Mouse (Mus musculus) forebrain, embryonic 16.5 days (tissue): ENCODE results near the gene Tpm3. TPM values are rescaled to one million over a fixed set of nuclear protein-coding genes. Genes with fewer than 3 reads are reported as not detected.

Experiments used
- ATAC-seq: fragments of 200-750 bp; cut with Nextera tagmentation; 2 replicates; pipeline ENCODE4 v1.8.0; 2017; ENCODE audit warnings: mild to moderate bottlenecking, moderate library complexity
- H3K27ac ChIP-seq: fragments of 300-500 bp; sonication (generic); 2 replicates; pipeline ENCODE4 v1.5.1; 2014; ENCODE audit warnings: low read length, control low read depth
- H3K27me3 ChIP-seq: fragments of 300-500 bp; sonication (generic); replicated peaks from 2 replicates; pipeline ENCODE4 v1.6.1; 2014; ENCODE audit warnings: low read length; ENCODE audit not compliant: control insufficient read depth, insufficient read depth
- H3K36me3 ChIP-seq: fragments of 300-500 bp; sonication (generic); 2 replicates; pipeline ENCODE4 v1.6.1; 2014; ENCODE audit not compliant: control insufficient read depth, insufficient read depth
- H3K4me1 ChIP-seq: fragments of 300-500 bp; sonication (generic); replicated peaks from 2 replicates; pipeline ENCODE4 v1.6.1; 2014; ENCODE audit warnings: low read length; ENCODE audit not compliant: control insufficient read depth, insufficient read depth
- H3K4me2 ChIP-seq: fragments of 300-500 bp; sonication (generic); 2 replicates; pipeline ENCODE4 v1.6.1; 2014; ENCODE audit warnings: mild to moderate bottlenecking, low read length, control low read depth
- H3K4me3 ChIP-seq: fragments of 300-500 bp; sonication (generic); replicated peaks from 2 replicates; pipeline ENCODE4 v1.5.1; 2014; ENCODE audit warnings: mild to moderate bottlenecking, low read length, control low read depth
- H3K9ac ChIP-seq: fragments of 300-500 bp; sonication (generic); replicated peaks from 2 replicates; pipeline ENCODE4 v1.6.1; 2014; ENCODE audit warnings: low read depth, low read length, control low read depth
- H3K9me3 ChIP-seq: fragments of 300-500 bp; sonication (generic); 2 replicates; pipeline ENCODE4 v1.6.1; 2016; ENCODE audit warnings: low read length; ENCODE audit not compliant: control insufficient read depth
- WGBS: fragments of 180-500 bp; shearing (Covaris S2); extraction: QIAGEN DNeasy Blood & Tissue Kit; methylation state at CpG from one replicate; pipeline ENCODE4 v1.1.7; 2014; 5-methylcytosine and 5-hydroxymethylcytosine counted together
- polyA plus RNA-seq: library from polyadenylated mRNA; unstranded; fragments of >200 nt; fragmentation: Nextera tagmentation; extraction: Ambion mirVana; gene quantifications from 2 replicates; pipeline ENCODE4 v1.2.1, GENCODE M21; 2015

Tpm3 gene
- polyA plus RNA-seq: 471 and 509 TPM in 2 replicates

DNA sequence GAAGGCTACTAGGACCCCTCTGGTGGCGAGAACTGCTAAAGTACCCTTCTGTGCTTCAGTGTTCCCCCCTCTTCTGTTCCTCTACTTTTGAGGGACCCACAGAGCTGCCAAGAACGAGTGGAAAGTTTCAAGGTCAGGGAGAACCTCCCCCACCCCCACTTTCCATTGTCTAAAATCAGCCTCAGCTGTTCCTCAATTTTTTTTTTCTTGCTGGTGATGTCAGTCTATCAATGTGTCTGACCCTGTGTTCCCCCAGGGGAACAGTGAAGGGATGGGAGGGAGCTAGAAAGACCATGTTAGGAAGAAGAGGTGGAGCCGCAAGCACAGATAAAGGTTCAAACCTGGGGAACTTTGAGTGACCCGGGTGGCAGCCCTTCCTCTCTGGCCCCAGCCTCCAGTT, at the start of gene Tpm3:
Gene Tpm3 (plus strand): TSS at position 356 of the 400 bp plus-strand sequence.
- Histone ChIP-seq H3K9me3 (no peaks in the 10 kb centered on the region), H3K4me3 (no peak within 1 kb of the TSS), H3K9ac (no peak within 1 kb of the TSS), H3K4me1 (0 out of 2 replicates have a peak, but pooled peaks cover 2% of the 10 kb centered on the region), H3K27me3 (no peaks in the 10 kb centered on the region), H3K36me3 (no peaks in the 10 kb centered on the region), H3K4me2 (no peak within 1 kb of the TSS), H3K27ac (no peak within 1 kb of the TSS)
- ATAC-seq: no peak
- WGBS: 71% methylated on average over 4 of the region's 4 CpGs

DNA sequence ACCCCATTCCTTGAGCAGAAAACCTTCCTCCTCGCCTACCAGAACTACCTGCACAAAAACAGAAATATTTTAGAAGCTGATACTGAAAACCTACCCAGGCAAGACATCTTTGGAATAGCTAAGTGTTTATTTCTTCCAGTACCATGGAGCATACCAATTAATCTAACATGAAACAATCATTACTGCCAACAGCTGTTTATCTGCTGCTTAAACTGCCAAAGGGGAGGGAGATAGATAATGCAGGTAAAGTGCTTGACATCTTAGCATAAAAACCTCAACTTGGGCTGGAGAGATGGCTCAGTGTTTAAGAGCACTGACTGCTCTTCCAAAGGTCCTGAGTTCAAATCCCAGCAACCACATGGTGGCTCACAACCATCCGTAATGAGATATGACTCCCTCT, 37.8 kb upstream of the Tpm3 start:
- Histone ChIP-seq H3K4me3 (no peak overlapping the region), H3K4me1 (no peaks in the 10 kb centered on the region), H3K9ac (no peak overlapping the region), H3K36me3 (peaks cover 38% of the 10 kb centered on the region), H3K9me3 (no peaks in the 10 kb centered on the region), H3K4me2 (no peak overlapping the region), H3K27me3 (no peaks in the 10 kb centered on the region), H3K27ac (no peak overlapping the region)
- 90% methylated on average over 2 of the region's 2 CpGs for WGBS
- ATAC-seq: no peak

DNA sequence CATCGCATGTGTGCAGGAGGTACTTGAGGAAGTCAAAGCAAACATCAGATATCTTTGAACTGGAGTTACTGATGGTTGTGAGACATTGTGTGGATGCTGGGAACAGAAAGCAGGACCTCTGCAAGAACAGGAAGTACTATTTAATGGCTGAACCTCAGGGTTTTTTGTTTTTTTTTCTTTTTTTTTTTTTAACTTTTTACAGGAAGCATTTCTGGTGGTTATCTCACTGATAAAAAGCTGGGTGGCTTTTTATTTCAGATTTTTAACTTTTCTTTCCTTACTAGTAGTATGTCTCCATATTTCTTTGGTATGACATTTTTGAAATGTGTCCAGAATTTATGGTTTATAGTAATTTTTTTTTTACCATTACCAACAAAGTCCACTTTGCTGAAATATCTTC, 36.2 kb upstream of the Tpm3 start:
- H3K27ac ChIP-seq: no peak overlapping the region
- H3K36me3 ChIP-seq: peaks cover 35% of the 10 kb centered on the region
- no peak for ATAC-seq
- no peaks in the 10 kb centered on the region for H3K27me3 ChIP-seq
- H3K4me1 ChIP-seq: no peaks in the 10 kb centered on the region
- H3K9me3 ChIP-seq: no peaks in the 10 kb centered on the region
- no peak overlapping the region for H3K9ac ChIP-seq
- no peak overlapping the region for H3K4me3 ChIP-seq
- WGBS: 100% methylated on average over 1 of the region's 1 CpGs
- H3K4me2 ChIP-seq: no peak overlapping the region

DNA sequence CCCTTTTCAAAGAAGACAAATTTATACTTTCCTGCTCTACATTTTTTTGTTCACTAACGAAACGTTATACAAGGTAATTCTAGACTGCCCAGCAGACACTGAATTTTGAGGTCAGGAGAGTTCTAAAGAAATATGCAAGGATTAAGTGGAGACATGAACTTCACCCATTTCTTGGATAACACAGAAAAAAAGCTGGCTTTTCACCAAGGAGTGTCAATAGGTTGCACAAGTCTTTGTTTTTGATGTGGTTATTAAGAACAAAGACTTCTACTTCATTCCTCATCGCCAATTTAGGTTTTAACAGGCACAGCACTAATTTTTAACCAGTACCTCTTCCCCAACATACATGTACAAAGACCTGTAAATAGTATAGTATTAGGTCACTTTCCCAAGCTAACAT, 22.8 kb upstream of the Tpm3 start:
- H3K9me3 ChIP-seq: no peaks in the 10 kb centered on the region
- peaks cover 18% of the 10 kb centered on the region for H3K4me1 ChIP-seq
- H3K27ac ChIP-seq: no peak overlapping the region
- 51% methylated on average over 3 of the region's 3 CpGs for WGBS
- no peak for ATAC-seq
- no peak overlapping the region for H3K4me3 ChIP-seq
- H3K36me3 ChIP-seq: peaks cover 8% of the 10 kb centered on the region
- no peak overlapping the region for H3K4me2 ChIP-seq
- H3K27me3 ChIP-seq: no peaks in the 10 kb centered on the region
- H3K9ac ChIP-seq: no peak overlapping the region

DNA sequence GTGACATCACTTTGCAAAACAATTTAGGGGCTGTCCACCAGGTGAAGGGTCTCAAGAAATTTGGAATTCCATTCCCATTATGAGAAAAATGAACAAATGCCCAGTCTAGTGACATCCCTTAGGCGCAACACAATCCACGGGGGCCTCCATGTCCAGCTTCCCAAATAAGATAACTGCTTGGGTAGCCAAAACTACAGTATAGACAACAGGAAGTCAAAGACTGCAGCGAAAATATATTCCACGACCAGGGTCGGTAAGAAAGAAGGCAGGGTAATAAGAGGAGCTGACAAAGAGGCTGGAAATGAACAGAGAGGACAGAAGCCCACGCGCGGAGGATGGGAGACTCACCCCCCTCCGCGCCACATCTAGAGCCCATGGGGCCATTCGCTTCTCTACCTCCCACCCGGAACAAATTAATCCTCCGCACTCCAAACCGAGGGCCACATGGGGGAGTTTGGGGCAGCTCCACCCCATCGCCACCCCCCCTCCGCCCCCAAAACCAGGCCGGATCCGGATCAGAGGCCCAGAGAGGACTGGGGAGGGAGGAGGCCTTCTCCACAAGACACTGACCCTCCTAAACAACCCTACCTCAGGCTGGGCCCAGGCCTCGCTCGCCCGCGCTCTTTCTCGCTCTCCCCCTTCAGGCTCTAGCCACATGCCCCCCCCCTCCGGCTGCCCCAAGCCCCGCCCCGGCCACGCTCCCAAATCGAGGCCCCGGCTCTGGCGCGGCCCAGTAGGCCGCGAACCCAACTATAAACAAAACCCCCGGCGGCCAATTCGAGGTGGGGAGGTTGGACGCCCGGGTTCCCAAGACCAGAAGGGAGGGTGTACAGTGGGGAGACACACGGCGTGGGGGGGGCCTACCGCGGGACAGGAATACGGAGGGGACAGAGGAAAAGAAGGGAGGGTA, 20.8 kb upstream of the Tpm3 start, which contains the start of gene 4933434E20Rik:
Gene 4933434E20Rik (plus strand): TSS at position 196 of the 910 bp plus-strand sequence.
- Histone ChIP-seq H3K9ac (peak within 1 kb of the TSS; percentile 88), H3K27me3 (no peaks in the 10 kb centered on the region), H3K27ac (peak within 1 kb of the TSS; percentile 84), H3K9me3 (no peaks in the 10 kb centered on the region), H3K4me1 (peaks cover 27% of the 10 kb centered on the region), H3K36me3 (peaks cover 12% of the 10 kb centered on the region), H3K4me2 (peak within 1 kb of the TSS; percentile 58), H3K4me3 (peak within 1 kb of the TSS; percentile 75)
- peak; percentile 65 for ATAC-seq
- under 1% methylated on average over 35 of the region's 43 CpGs for WGBS

DNA sequence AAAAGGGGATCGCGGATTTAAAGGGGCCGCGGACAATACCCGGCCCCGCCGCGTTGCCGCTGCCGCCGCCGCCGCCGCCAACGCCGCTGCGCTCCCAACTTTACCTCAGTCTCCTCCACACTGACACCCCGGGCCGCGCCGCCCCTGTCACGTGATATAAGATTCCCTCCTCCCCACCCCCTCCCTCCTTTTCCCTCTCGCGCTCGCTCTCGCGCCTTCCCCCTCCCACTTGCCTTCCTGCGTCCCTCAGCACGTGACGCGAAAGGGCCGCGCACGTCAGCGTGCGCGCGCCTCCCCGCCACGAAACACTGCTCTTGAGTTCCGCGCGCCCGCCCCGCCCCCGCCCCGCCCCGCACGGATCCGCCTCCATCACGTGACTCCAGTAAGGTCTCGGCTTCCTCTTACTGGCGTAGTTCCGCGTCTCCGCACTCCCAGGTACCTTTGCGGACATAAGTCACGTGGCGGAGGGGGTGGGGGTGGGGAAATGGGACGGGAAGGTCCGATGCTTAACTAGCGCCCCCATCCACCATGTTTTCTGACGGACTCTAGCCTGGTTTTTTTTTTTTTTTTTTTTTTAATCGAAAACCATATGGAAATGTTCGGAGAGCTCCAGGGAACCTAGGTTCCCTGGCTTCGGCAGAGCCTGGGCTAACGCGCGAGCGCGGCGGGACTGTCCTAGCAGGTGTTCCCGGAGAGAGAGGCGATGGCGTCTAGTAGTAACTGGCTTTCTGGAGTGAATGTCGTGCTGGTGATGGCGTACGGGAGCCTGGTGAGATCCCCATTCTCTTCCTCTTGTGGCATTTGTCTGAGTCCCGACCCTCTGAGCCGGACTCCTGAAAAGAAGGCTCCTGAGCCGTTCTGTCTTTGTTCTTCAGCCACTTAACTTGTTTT, 19.9 kb upstream of the Tpm3 start, which contains the start of gene Ubap2l:
Gene Ubap2l (minus strand): TSS at position 278 of the 891 bp plus-strand sequence.
- WGBS: under 1% methylated on average over 67 of the region's 81 CpGs
- peak within 1 kb of the TSS; percentile 73 for H3K4me2 ChIP-seq
- H3K4me3 ChIP-seq: peak within 1 kb of the TSS; percentile 88

DNA sequence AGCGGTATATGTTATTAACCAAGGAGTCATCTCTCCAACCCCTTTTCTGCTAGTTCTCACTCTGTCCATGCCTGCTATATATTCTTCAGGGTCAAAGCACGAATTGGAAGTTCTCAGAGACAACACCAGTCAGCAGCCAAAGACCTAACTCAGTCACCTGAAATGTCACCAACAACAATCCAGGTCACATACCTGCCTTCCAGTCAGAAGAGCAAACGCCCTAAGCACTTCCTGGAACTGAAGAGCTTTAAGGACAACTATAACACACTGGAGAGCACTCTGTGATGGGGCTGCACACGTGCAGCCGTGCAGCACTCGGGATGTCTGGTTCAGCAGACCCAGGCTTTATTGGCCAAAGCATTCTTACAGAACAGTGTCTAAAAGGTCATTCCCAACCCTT, 10.9 kb upstream of the Tpm3 start:
- no peak overlapping the region for H3K27ac ChIP-seq
- no peak overlapping the region for H3K4me2 ChIP-seq
- no peak overlapping the region for H3K4me3 ChIP-seq
- no peaks in the 10 kb centered on the region for H3K27me3 ChIP-seq
- no peak for ATAC-seq
- H3K9me3 ChIP-seq: no peaks in the 10 kb centered on the region
- no peaks in the 10 kb centered on the region for H3K4me1 ChIP-seq
- H3K36me3 ChIP-seq: peaks cover 22% of the 10 kb centered on the region
- WGBS: 96% methylated on average over 6 of the region's 6 CpGs
- no peak overlapping the region for H3K9ac ChIP-seq

More for the DNA sequence above, 19.9 kb upstream of the Tpm3 start, which contains the start of gene Ubap2l:
- Histone ChIP-seq H3K27ac (peak within 1 kb of the TSS; percentile 95), H3K9me3 (no peaks in the 10 kb centered on the region), H3K36me3 (peaks cover 18% of the 10 kb centered on the region), H3K9ac (peak within 1 kb of the TSS; percentile 88), H3K27me3 (no peaks in the 10 kb centered on the region), H3K4me1 (peaks cover 27% of the 10 kb centered on the region)
- peak; percentile 89 for ATAC-seq

DNA sequence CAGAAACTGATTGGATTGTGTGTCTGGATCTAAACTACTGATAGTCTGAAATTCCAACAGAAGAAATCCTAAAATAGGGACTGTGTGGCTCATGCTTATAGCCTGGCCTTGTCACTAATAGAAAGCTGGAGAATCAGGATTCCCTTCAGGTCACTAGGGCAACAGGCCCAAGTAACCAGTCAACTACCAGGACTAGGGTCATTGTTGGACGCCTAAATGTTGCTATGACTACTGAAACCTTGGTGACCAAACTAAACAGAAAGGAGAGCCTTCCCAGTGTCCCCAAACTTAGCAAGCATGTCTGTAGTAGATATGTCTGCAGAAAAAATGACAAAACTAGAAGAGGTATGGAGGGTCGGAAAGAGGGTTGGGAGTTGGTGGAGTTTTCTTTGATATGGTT, 9.9 kb upstream of the Tpm3 start:
- H3K9ac ChIP-seq: no peak overlapping the region
- ATAC-seq: no peak
- no peaks in the 10 kb centered on the region for H3K9me3 ChIP-seq
- WGBS: 67% methylated on average over 2 of the region's 2 CpGs
- no peak overlapping the region for H3K4me2 ChIP-seq
- no peaks in the 10 kb centered on the region for H3K27me3 ChIP-seq
- H3K4me1 ChIP-seq: no peaks in the 10 kb centered on the region
- H3K27ac ChIP-seq: no peak overlapping the region
- H3K4me3 ChIP-seq: no peak overlapping the region
- H3K36me3 ChIP-seq: peaks cover 14% of the 10 kb centered on the region

DNA sequence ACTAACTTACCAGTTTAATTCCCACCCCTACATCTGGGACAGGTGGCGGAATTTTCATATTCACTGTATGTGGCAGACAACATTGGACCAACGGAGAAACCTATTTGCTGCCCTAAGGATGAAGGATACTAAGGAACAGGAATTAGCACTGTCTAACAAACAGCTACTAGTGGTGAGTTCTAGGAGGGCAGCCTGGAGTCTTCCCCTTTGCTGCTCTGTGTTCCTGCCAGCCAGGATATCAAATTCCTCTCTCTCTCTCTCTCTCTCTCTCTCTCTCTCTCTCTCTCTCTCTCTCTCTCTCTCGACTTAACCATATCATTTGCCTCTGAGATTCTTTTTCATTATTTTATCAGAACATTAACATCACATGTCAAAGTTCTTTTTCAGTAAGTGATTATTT, 8.1 kb upstream of the Tpm3 start:
- Histone ChIP-seq H3K4me3 (no peak overlapping the region), H3K9me3 (no peaks in the 10 kb centered on the region), H3K4me2 (no peak overlapping the region), H3K27ac (no peak overlapping the region), H3K36me3 (peaks cover 11% of the 10 kb centered on the region), H3K4me1 (no peaks in the 10 kb centered on the region), H3K27me3 (no peaks in the 10 kb centered on the region), H3K9ac (no peak overlapping the region)
- WGBS: 84% methylated on average over 3 of the region's 3 CpGs
- no peak for ATAC-seq
